Mouse (Mus musculus): Measurements from ENCODE around the gene Rbm4. TPM values are rescaled to one million over a fixed set of nuclear protein-coding genes. Genes with fewer than 3 reads are reported as not detected.
A peak's percentile ranks its signal among the peaks of the same experiment; 100 is the strongest.

The Rbm4 gene
- total and polyA plus RNA-seq, 3 experiments: 31.4 to 51.6 TPM; not detected in 1

- H3K27me3 ChIP-seq (ENCODE audit: control insufficient read depth in 1 of 2, insufficient read depth in 2 of 2, low read length in 2 of 2): no peaks in the 10 kb centered on the region
- no peaks in the 10 kb centered on the region for H3K4me1 ChIP-seq (ENCODE audit: control insufficient read depth in 1 of 2, insufficient read depth in 2 of 2, low read length in 2 of 2)
- H3K79me2 ChIP-seq (ENCODE audit: control insufficient read depth, insufficient read depth, low read length, poor library complexity): no peaks in the 10 kb centered on the region
- H3K9me3 ChIP-seq (replicated peaks; ENCODE audit: insufficient read depth, low read length): no peaks in the 10 kb centered on the region
- H3K4me3 ChIP-seq (ENCODE audit: control insufficient read depth in 1 of 2, insufficient read depth in 1 of 2, low read depth in 2 of 2, low read length in 2 of 2): no peak overlapping the region
- TF ChIP-seq CTCF (IDR thresholded peaks at IDR 0.05 in 2 of 3, conservative IDR thresholded peaks at IDR 0.05 in 1 of 3; ENCODE audit: control insufficient read depth in 1 of 3, insufficient read depth in 1 of 3, low read depth in 2 of 3, low read length in 3 of 3, poor library complexity in 1 of 3, severe bottlenecking in 1 of 3): no peak
- TF ChIP-seq BHLHE40 (IDR thresholded peaks at IDR 0.05; ENCODE audit: borderline replicate concordance, low read depth, low read length): no peak
- no peak for TF ChIP-seq MAZ (IDR thresholded peaks at IDR 0.05; ENCODE audit: low read depth, low read length)
- TF ChIP-seq GABPA (IDR thresholded peaks at IDR 0.05; ENCODE audit: low read depth, low read length): no peak
- no peak for TF ChIP-seq POLR2A (IDR thresholded peaks at IDR 0.05; ENCODE audit: control insufficient read depth in 1 of 2, insufficient read depth in 1 of 2, low read depth in 1 of 2, low read length in 2 of 2, poor library complexity in 1 of 2)
- TF ChIP-seq ZC3H11A (IDR thresholded peaks at IDR 0.05; ENCODE audit: low read depth, low read length): no peak
- no peak for TF ChIP-seq KAT2A (conservative IDR thresholded peaks at IDR 0.05; ENCODE audit: low read depth, low read length)
- no peak overlapping the region for H3K9ac ChIP-seq (ENCODE audit: control insufficient read depth, low read depth, low read length, poor library complexity, severe bottlenecking)
- DNase-seq (ENCODE audit: low read depth, low spot score): no peak
- H3K27ac ChIP-seq (ENCODE audit: control insufficient read depth, low read depth, low read length): no peak overlapping the region
- H3K36me3 ChIP-seq (ENCODE audit: control insufficient read depth in 1 of 2, insufficient read depth in 2 of 2, low read length in 2 of 2): peaks cover 0 to 2% of the 10 kb centered on the region in 2 experiments; a peak in 1 of 4 replicates
Observed at GRCm38 (mm10) chr19:4828444-4829114, 34.9 kb upstream of the Rbm4 start.

GRCm38 (mm10) chr19:4820678-4821303 is 27.1 kb upstream of the Rbm4 start:
- no peaks in the 10 kb centered on the region for H3K4me1 ChIP-seq (ENCODE audit: control insufficient read depth in 1 of 2, insufficient read depth in 2 of 2, low read length in 2 of 2)
- DNase-seq (ENCODE audit: low read depth, low spot score): no peak
- H3K4me3 ChIP-seq (ENCODE audit: control insufficient read depth in 1 of 2, insufficient read depth in 1 of 2, low read depth in 2 of 2, low read length in 2 of 2): no peak overlapping the region
- H3K79me2 ChIP-seq (ENCODE audit: control insufficient read depth, insufficient read depth, low read length, poor library complexity): no peaks in the 10 kb centered on the region
- no peak overlapping the region for H3K9ac ChIP-seq (ENCODE audit: control insufficient read depth, low read depth, low read length, poor library complexity, severe bottlenecking)
- peaks cover 0 to 2% of the 10 kb centered on the region in 2 experiments; a peak in 1 of 4 replicates for H3K36me3 ChIP-seq (ENCODE audit: control insufficient read depth in 1 of 2, insufficient read depth in 2 of 2, low read length in 2 of 2)
- no peak overlapping the region for H3K27ac ChIP-seq (ENCODE audit: control insufficient read depth, low read depth, low read length)
- peaks cover 3 to 5% of the 10 kb centered on the region in 2 experiments for H3K27me3 ChIP-seq (ENCODE audit: control insufficient read depth in 1 of 2, insufficient read depth in 2 of 2, low read length in 2 of 2)
- TF ChIP-seq POLR2A (IDR thresholded peaks at IDR 0.05; ENCODE audit: control insufficient read depth in 1 of 2, insufficient read depth in 1 of 2, low read depth in 1 of 2, low read length in 2 of 2, poor library complexity in 1 of 2): no peak
- TF ChIP-seq NRF1 (IDR thresholded peaks at IDR 0.05; ENCODE audit: insufficient read depth, low read depth, low read length, poor library complexity, severe bottlenecking): no peak
- TF ChIP-seq SMC3 (IDR thresholded peaks at IDR 0.05; ENCODE audit: low read depth, low read length): 0 out of 2 replicates have a peak, but pooled peaks have one; percentile 14
- 0 out of 2 replicates have a peak, but pooled peaks have one; percentile 16 for TF ChIP-seq ZNF384 (IDR thresholded peaks at IDR 0.05; ENCODE audit: low read depth, low read length)
- H3K9me3 ChIP-seq (replicated peaks; ENCODE audit: insufficient read depth, low read length): no peaks in the 10 kb centered on the region

- Histone ChIP-seq H3K9ac (ENCODE audit: control insufficient read depth, low read depth, low read length, poor library complexity, severe bottlenecking) (no peak overlapping the region), H3K79me2 (ENCODE audit: control insufficient read depth, insufficient read depth, low read length, poor library complexity) (peaks cover 1% of the 10 kb centered on the region), H3K36me3 (ENCODE audit: control insufficient read depth in 1 of 2, insufficient read depth in 2 of 2, low read length in 2 of 2) (peaks cover 0 to 1% of the 10 kb centered on the region in 2 experiments; a peak in 2 of 4 replicates), H3K4me1 (ENCODE audit: control insufficient read depth in 1 of 2, insufficient read depth in 2 of 2, low read length in 2 of 2) (no peaks in the 10 kb centered on the region; a peak in 2 of 4 replicates), H3K27me3 (ENCODE audit: control insufficient read depth in 1 of 2, insufficient read depth in 2 of 2, low read length in 2 of 2) (peaks cover 3 to 5% of the 10 kb centered on the region in 2 experiments), H3K27ac (ENCODE audit: control insufficient read depth, low read depth, low read length) (no peak overlapping the region), H3K9me3 (replicated peaks; ENCODE audit: insufficient read depth, low read length) (no peaks in the 10 kb centered on the region), H3K4me3 (ENCODE audit: control insufficient read depth in 1 of 2, insufficient read depth in 1 of 2, low read depth in 2 of 2, low read length in 2 of 2) (no peak overlapping the region)
- DNase-seq (ENCODE audit: low read depth, low spot score): no peak
- TF ChIP-seq TAL1 (IDR thresholded peaks at IDR 0.05; ENCODE audit: low read length) (no peak), ETS1 (IDR thresholded peaks at IDR 0.05; ENCODE audit: low read depth, low read length) (no peak), GABPA (IDR thresholded peaks at IDR 0.05; ENCODE audit: low read depth, low read length) (no peak), BHLHE40 (IDR thresholded peaks at IDR 0.05; ENCODE audit: borderline replicate concordance, low read depth, low read length) (no peak), TBP (IDR thresholded peaks at IDR 0.05; ENCODE audit: low read depth, low read length) (no peak), MAZ (IDR thresholded peaks at IDR 0.05; ENCODE audit: low read depth, low read length) (no peak), CHD1 (IDR thresholded peaks at IDR 0.05; ENCODE audit: low read depth, low read length) (no peak), HCFC1 (IDR thresholded peaks at IDR 0.05; ENCODE audit: low read depth, low read length) (no peak), MAFK (IDR thresholded peaks at IDR 0.05; ENCODE audit: borderline replicate concordance, low read depth, low read length) (no peak), MXI1 (IDR thresholded peaks at IDR 0.05; ENCODE audit: low read depth, low read length) (no peak), MYC (IDR thresholded peaks at IDR 0.05; ENCODE audit: low read depth, low read length) (no peak), UBTF (IDR thresholded peaks at IDR 0.05; ENCODE audit: borderline replicate concordance, insufficient read depth, low read depth, low read length) (no peak), MEF2A (IDR thresholded peaks at IDR 0.05; ENCODE audit: extremely low read depth, insufficient replicate concordance, low read depth, low read length, poor library complexity, severe bottlenecking) (no peak), MYB (IDR thresholded peaks at IDR 0.05; ENCODE audit: low read depth, low read length) (no peak)
Observed at GRCm38 (mm10) chr19:4817182-4817835, 23.6 kb upstream of the Rbm4 start.
